Mouse (Mus musculus): ENCODE results near the gene Rbm15b. TPM values are rescaled to one million over a fixed set of nuclear protein-coding genes. Genes with fewer than 3 reads are reported as not detected.

Gene Rbm15b
- total and polyA plus RNA-seq, 3 experiments, result 11.2 to 32.9 (median 27.4) TPM

- no peak for DNase-seq
Measured at GRCm38 (mm10) chr9:106884996-106885900, 2.0 kb downstream of the Rbm15b start.

GRCm38 (mm10) chr9:106884306-106884705 is 2.9 kb downstream of the Rbm15b start:
- no peak for DNase-seq

GRCm38 (mm10) chr9:106883085-106883484 is 4.1 kb downstream of the Rbm15b start:
- DNase-seq, result no peak

- DNase-seq, result no peak
Measured at GRCm38 (mm10) chr9:106882176-106882575, 5.1 kb downstream of the Rbm15b start.

GRCm38 (mm10) chr9:106881071-106881755 is 6.0 kb downstream of the Rbm15b start:
- DNase-seq, result no peak

GRCm38 (mm10) chr9:106879471-106879870 is 7.8 kb downstream of the Rbm15b start:
- DNase-seq, result no peak

- DNase-seq, result no peak
Measured at GRCm38 (mm10) chr9:106876666-106877065, 10.6 kb downstream of the Rbm15b start.

GRCm38 (mm10) chr9:106874216-106874615 is 13.0 kb downstream of the Rbm15b start:
- no peak for DNase-seq

- no peak for DNase-seq
Measured at GRCm38 (mm10) chr9:106858036-106858435, 29.2 kb downstream of the Rbm15b start.

- no peak for DNase-seq
Measured at GRCm38 (mm10) chr9:106856664-106857063, 30.6 kb downstream of the Rbm15b start.

- no peak for DNase-seq
Measured at GRCm38 (mm10) chr9:106842800-106843199, 44.4 kb downstream of the Rbm15b start.

GRCm38 (mm10) chr9:106840569-106840968 is 46.7 kb downstream of the Rbm15b start:
- no peak for DNase-seq

Other genes starting within 250 kb of the Rbm15b start
- gene Grm2, start 231.3 kb downstream of the Rbm15b start, total RNA-seq (2021), result not detected
- gene Grm2, start 231.3 kb downstream of the Rbm15b start, polyA plus RNA-seq (2012; rRNA removed), result not detected in 2 replicates
- 100 to 1,000 TPM; 128 to 130 TPM for gene Tex264, start 201.5 kb downstream of the Rbm15b start, total RNA-seq (2021)
- gene Tex264, start 201.5 kb downstream of the Rbm15b start, polyA plus RNA-seq (2012; rRNA removed), result 230 and 245 TPM in 2 replicates
- gene Rad54l2, start 98.2 kb downstream of the Rbm15b start, total RNA-seq (2021), result 10 to 100 TPM; 13.2 to 24.8 TPM
- gene Rad54l2, start 98.2 kb downstream of the Rbm15b start, polyA plus RNA-seq (2012; rRNA removed), result 44.6 and 68.0 TPM in 2 replicates
- 10 to 100 TPM; 29.9 to 36.4 TPM for gene Dcaf1, start 65.6 kb downstream of the Rbm15b start, total RNA-seq (2021)
- gene Dcaf1, start 65.6 kb downstream of the Rbm15b start, polyA plus RNA-seq (2012; rRNA removed), result 8.9 and 9.7 TPM in 2 replicates
- gene Manf, start 4.6 kb upstream of the Rbm15b start, total RNA-seq (2021), result 100 to 1,000 TPM; 284 to 321 TPM
- gene Manf, start 4.6 kb upstream of the Rbm15b start, polyA plus RNA-seq (2012; rRNA removed), result 20.4 and 36.8 TPM in 2 replicates